Mouse (Mus musculus): ENCODE measurements around the gene Ripk4.

Gene Ripk4

GRCm38 (mm10) chr16:97736562-97736961 lies 27.0 kb downstream of the Ripk4 start:
- in situ Hi-C loops (cut with MboI; ENCODE audit: low sequenced_read_pairs) = no loop called here

DNA sequence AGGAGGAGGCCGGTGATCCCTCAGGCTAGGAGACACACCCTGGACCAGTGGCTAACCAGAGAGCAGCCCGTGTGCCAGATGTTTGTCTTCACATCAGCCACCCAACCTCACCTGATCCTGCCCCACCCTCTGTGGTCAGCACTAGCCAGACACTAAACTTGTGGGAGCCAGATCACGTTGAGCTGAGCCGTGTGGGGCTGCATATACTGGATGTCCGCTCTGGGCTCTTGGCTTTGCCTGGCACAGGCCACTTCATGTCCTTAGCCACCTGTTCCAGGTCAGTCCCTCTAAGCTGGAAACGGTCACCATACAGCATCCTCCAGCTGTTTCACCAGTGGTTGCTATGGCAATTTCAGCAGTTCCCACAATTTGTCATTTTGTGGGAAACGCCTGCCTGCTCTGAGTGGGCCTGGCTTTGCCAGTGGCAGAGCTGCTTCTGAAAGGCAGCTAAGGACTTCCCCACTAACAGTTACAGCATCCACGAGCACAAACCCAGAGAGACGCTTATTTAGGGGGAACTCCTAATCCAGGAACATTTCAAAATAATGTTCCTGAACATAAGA lies 28.7 kb downstream of the Ripk4 start:
- in situ Hi-C loops (cut with MboI; ENCODE audit: low sequenced_read_pairs) = no loop called here

DNA sequence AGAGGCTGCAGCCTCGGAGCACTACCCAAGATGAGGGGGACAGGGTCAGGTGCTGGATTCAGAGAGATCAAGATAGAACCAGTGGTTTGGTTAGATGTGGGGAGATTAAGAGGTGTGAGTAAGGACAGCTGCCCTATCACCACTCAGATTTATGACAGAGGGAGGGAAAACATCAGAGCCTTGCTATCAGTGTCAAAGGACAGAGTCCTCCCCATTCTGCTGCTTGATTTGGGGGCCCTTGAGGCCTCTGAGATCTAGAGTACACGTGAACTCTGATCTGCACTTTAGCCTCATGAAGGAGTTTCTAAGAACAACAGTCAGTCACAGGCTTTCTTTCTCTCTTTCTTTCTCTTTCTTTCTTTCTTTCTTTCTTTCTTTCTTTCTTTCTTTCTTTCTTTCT lies 30.0 kb downstream of the Ripk4 start:
- in situ Hi-C loops (cut with MboI; ENCODE audit: low sequenced_read_pairs) = no loop called here

DNA sequence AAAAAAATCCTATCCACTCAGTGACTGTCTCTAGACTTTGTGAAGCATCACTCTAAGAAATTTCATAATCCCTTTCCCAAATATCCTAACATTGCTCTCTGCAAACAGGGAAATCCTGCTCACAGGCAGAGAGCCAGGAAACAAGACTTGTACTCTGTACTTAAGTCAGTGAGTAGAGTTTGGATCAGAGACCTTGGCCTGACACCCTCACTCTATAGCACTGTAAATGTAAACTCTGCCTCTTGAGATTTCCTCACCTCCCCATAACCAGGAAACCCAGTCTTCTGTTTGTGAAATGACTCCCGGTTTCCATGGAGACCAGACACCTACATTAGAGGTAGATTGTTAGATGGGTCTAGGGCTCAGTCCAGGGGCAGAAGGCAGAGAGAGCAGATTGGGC lies 33.3 kb downstream of the Ripk4 start:
- in situ Hi-C loops (cut with MboI; ENCODE audit: low sequenced_read_pairs) = no loop called here

- in situ Hi-C loops (cut with MboI; ENCODE audit: low sequenced_read_pairs) = no loop called here
These were observed 37.2 kb downstream of the Ripk4 start for GRCm38 (mm10) chr16:97726436-97726835.

- in situ Hi-C loops (cut with MboI; ENCODE audit: low sequenced_read_pairs) = no loop called here
These were observed 43.5 kb downstream of the Ripk4 start for GRCm38 (mm10) chr16:97720093-97720492.

- in situ Hi-C loops (cut with MboI; ENCODE audit: low sequenced_read_pairs) = no loop called here
These were observed 44.1 kb downstream of the Ripk4 start for GRCm38 (mm10) chr16:97719392-97719983.

DNA sequence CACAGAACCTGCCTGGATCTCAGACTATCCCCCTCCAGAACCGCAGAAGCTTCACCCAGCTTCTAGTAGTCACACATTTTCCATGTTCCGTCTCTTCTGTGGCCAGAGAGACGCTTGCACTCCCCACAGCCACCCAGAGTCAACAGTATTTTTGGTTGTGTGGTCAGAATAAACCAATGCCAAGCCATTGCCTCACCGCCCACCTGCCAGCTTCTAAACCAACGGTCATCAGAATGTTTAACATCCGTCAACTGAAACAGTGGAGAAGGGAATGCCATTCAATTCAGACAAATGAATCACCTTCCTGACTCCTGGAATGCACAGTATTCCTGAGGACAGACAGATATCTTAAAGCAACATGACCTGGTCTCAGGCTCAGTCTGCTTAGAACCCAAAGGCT lies 47.0 kb downstream of the Ripk4 start:
- in situ Hi-C loops (cut with MboI; ENCODE audit: low sequenced_read_pairs) = no loop called here

DNA sequence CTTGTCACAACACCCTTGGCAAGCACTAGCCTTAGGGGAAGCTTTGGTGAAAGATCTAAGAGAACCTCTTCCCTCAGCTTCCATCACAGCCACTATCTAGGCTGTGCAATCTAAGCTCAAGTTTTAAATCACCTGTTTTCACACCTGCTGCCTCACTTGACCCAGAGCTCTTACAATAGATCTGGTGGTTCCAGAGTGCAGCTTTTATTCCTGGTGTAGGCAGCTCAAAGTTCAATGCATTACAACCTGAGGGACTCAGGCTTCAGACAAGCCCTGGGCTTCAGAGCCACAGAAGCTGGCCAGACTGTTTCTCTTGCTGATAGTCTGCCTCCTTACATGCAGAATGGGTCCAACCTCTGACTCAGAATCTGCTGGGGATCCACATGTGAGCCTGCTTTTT lies 51.5 kb downstream of the Ripk4 start:
- in situ Hi-C loops (cut with MboI; ENCODE audit: low sequenced_read_pairs) = no loop called here

DNA sequence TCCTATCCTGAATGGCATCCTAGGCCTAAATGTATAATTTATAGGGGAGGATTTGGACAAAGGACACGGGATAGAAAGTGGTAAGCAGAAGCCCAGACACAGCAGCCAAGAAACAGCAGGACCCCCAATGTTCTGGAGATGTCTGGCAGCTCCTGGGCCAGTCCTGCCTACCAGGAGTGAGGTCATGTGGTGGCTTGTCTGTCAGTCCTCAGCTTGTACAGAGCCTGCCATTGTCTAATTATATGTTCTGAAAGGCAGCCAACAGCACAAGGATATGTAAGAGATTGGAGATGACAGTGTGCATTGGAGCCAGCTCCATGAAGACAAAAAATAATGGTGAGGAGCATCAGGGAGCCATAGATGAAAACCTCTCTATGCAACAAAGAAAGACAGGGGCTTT lies 61.7 kb downstream of the Ripk4 start:
- in situ Hi-C loops (cut with MboI; ENCODE audit: low sequenced_read_pairs) = no loop called here

DNA sequence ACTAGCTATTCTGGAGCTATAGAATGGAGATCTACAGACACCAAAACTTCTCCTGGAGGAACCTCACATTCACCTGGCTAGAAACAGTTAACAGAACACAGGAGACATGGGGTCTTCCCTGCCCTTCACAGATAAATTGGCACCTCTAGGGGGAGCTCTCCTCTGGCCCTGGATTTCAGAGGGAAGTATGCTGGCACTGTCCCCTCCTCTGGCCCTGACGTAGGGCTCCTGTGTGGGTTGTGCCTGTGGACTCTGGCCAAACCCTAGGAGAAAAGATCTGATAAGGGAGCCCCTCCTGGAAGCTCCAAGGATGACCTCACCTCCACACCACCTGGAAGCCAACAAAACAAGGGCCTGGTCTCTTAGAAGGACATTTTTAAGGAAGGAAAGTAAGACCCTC lies 65.8 kb downstream of the Ripk4 start:
- in situ Hi-C loops (cut with MboI; ENCODE audit: low sequenced_read_pairs) = no loop called here

DNA sequence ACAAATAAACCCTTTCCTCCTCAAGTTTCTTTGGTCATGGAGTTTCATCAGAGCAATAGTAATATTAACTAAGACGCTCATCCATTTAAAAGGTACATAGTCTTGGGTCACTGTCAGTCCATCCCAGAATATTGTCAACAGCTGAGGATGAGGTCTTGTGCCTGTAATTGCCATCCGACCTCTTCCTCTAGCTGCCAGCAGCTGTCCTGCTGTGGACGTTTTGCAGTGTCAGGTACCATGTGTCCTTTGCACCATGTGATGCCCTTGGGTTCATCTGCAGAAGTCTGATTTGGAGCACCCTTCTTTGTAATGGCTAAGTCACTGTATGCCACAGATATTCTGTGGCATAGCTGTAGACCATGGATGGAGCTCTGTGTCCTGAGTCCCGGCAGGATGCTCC lies 67.9 kb downstream of the Ripk4 start:
- in situ Hi-C loops (cut with MboI; ENCODE audit: low sequenced_read_pairs) = no loop called here
